Mouse (Mus musculus): ENCODE results near the gene Ip6k3.

- TF ChIP-seq POLR2A (IDR thresholded peaks at IDR 0.05; ENCODE audit: low read depth, low read length) (no peak), CTCF (IDR thresholded peaks at IDR 0.05; ENCODE audit: borderline replicate concordance, insufficient read depth, low read length) (no peak)
These were observed 16.2 kb downstream of the Ip6k3 start for GRCm38 (mm10) chr17:27151411-27151810.
